ENCODE assay signal across 8 mouse cellular contexts in the genomic region with DNA sequence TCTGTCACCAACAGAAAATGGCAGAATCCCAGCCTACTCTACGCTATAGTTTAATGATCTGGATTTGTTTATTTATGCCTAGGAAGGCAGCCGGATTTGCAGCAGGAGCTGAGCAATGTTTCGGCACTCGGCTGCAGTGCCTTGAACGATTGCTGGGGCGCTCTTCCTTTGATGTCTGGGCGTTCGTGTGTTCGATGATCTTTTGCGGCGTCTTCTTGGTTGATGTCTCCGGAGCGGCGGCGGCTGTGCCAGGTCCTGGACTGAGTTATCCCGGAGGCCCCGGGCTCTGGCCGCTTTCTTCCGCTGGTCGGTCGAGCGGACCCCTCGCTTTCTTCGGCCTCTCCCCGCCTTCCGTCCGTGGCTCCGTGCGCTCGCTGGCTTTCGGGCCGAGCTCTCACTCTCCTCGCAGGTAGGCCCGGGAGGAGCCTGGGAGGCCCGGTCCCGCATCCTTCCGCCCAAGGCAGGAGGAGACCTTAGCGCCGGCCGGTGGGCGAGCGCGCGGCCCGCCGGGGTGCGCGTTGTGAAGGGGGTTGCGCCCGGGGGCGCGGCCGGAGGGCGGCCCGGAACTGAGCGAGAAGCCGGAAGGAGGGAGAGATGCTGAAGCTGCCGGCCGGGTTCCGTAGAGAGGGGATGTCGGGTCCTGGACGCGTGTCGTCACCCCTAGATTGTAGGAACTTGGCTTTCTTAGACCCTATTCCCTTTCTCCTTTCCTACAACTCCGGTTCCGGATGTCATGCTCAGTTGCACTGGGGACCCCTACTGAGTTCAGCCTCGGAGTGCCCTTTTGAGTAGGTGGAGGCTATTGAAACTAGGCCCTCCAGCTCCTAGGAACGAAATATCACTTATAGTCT. TPM values are rescaled to one million over a fixed set of nuclear protein-coding genes. Genes with fewer than 3 reads are reported as not detected.
A peak's percentile ranks its signal among the peaks of the same experiment; 100 is the strongest.
DNase-seq lines count a peak whose midpoint lies in the region; ATAC-seq lines count a peak whose summit lies in the region.

A gene (plus strand): TSS at position 164 of the 851 bp plus-strand sequence.

- no peaks in the 10 kb centered on the region; the same call in 1 of the 2 replicates for H3K36me3 ChIP-seq in heart, embryonic 14.5 days (ENCODE audit: control insufficient read depth, insufficient read depth, low read length)
- no peaks in the 10 kb centered on the region for H3K36me3 ChIP-seq in liver, embryonic 13.5 days
- no peaks in the 10 kb centered on the region for H3K36me3 ChIP-seq in stomach, embryonic 16.5 days (ENCODE audit: control insufficient read depth, insufficient read depth, low read length)

- ATAC-seq in heart, embryonic 14.5 days (ENCODE audit: insufficient number of reproducible peaks, insufficient read depth, low FRiP score, low read depth): peak; percentile 71
- peak; percentile 87 for ATAC-seq in liver, embryonic 13.5 days (ENCODE audit: low read depth)
- ATAC-seq in stomach, embryonic 16.5 days (ENCODE audit: insufficient read depth, low FRiP score): peak; percentile 86

- WGBS in heart, embryonic 14.5 days: under 1% methylated on average over 62 of the region's 68 CpGs
- WGBS in liver, embryonic 13.5 days (ENCODE audit: insufficient replicate concordance): under 1% methylated on average over 68 of the region's 68 CpGs
- WGBS in stomach, embryonic 16.5 days: under 1% methylated on average over 68 of the region's 68 CpGs

- no peaks in the 10 kb centered on the region for H3K27me3 ChIP-seq in heart, embryonic 14.5 days (ENCODE audit: control insufficient read depth, insufficient read depth, low read length)
- no peaks in the 10 kb centered on the region for H3K27me3 ChIP-seq in liver, embryonic 13.5 days
- H3K27me3 ChIP-seq in stomach, embryonic 16.5 days (ENCODE audit: control insufficient read depth, insufficient read depth, low read length): no peaks in the 10 kb centered on the region

- H3K4me1 ChIP-seq in brown adipose tissue, adult 24 weeks (ENCODE audit: control insufficient read depth, insufficient read depth, insufficient read length, low read length): no peaks in the 10 kb centered on the region
- H3K4me1 ChIP-seq in heart, embryonic 14.5 days (ENCODE audit: control insufficient read depth in 2 of 2, insufficient read depth in 2 of 2, low read length in 2 of 2): no peaks in the 10 kb centered on the region
- H3K4me1 ChIP-seq in liver, embryonic 13.5 days (replicated peaks): peaks cover 20% of the 10 kb centered on the region
- no peaks in the 10 kb centered on the region for H3K4me1 ChIP-seq in stomach, embryonic 16.5 days (ENCODE audit: control insufficient read depth, insufficient read depth, low read length)

- peak within 1 kb of the TSS; percentile 72 for H3K4me2 ChIP-seq in heart, embryonic 14.5 days (ENCODE audit: low read length)
- H3K4me2 ChIP-seq in liver, embryonic 13.5 days: peak within 1 kb of the TSS; percentile 73
- H3K4me2 ChIP-seq in stomach, embryonic 16.5 days (ENCODE audit: low read depth, low read length): peak within 1 kb of the TSS; percentile 73

- H3K9ac ChIP-seq in heart, embryonic 14.5 days (ENCODE audit: low read length): peak within 1 kb of the TSS; percentile 94
- H3K9ac ChIP-seq in liver, embryonic 13.5 days: peak within 1 kb of the TSS; percentile 93
- H3K9ac ChIP-seq in stomach, embryonic 16.5 days (ENCODE audit: low read length): peak within 1 kb of the TSS; percentile 91

- peak within 1 kb of the TSS; percentile 63 for H3K27ac ChIP-seq in brown adipose tissue, adult 24 weeks (replicated peaks; ENCODE audit: low read depth, low read length)
- peak within 1 kb of the TSS; percentile 93 for H3K27ac ChIP-seq in heart, embryonic 14.5 days (replicated peaks in 1 of 2; ENCODE audit: control insufficient read depth in 1 of 2, insufficient read depth in 1 of 2, low read depth in 2 of 2, low read length in 2 of 2)
- H3K27ac ChIP-seq in liver, embryonic 13.5 days: peak within 1 kb of the TSS; percentile 94
- peak within 1 kb of the TSS; percentile 89 for H3K27ac ChIP-seq in stomach, embryonic 16.5 days (ENCODE audit: low read length)

- peak; percentile 94 for DNase-seq in CD4-positive, CD25-positive, alpha-beta regulatory T cell, adult 2 months (ENCODE audit: low read depth, low spot score)
- DNase-seq in fibroblast of lung, adult 2 months (ENCODE audit: low read depth): peak; percentile 94
- DNase-seq in kidney, postnatal 14 days: peak; percentile 93
- DNase-seq in liver, embryonic 13.5 days: peak; percentile 77
- DNase-seq in neural tube, embryonic 10.5 days (ENCODE audit: extremely low spot score, low spot score): peak; percentile 87

- peak within 1 kb of the TSS; percentile 92 for H3K4me3 ChIP-seq in brown adipose tissue, adult 24 weeks (ENCODE audit: insufficient read depth, low read depth, low read length)
- peak within 1 kb of the TSS; percentile 94 to 99 for H3K4me3 ChIP-seq in heart, embryonic 14.5 days (ENCODE audit: control insufficient read depth in 1 of 2, insufficient read depth in 1 of 2, low read depth in 1 of 2, low read length in 2 of 2)
- peak within 1 kb of the TSS; percentile 91 for H3K4me3 ChIP-seq in liver, embryonic 13.5 days (replicated peaks)
- H3K4me3 ChIP-seq in stomach, embryonic 16.5 days (replicated peaks; ENCODE audit: low read length): peak within 1 kb of the TSS; percentile 78

- no peaks in the 10 kb centered on the region for H3K9me3 ChIP-seq in heart, embryonic 14.5 days (ENCODE audit: control insufficient read depth, low read length)
- H3K9me3 ChIP-seq in liver, embryonic 13.5 days (replicated peaks): no peaks in the 10 kb centered on the region
- no peaks in the 10 kb centered on the region for H3K9me3 ChIP-seq in stomach, embryonic 16.5 days (replicated peaks; ENCODE audit: control insufficient read depth, low read length)

RNA-seq across cellular contexts. Expression of the gene that starts here (rescaled TPM):
- 6.9 and 8.1 TPM in 2 replicates for polyA plus RNA-seq in brown adipose tissue, adult 24 weeks (2012; ENCODE audit: insufficient read depth, insufficient read length, missing spikeins)
- 10.5 and 11.6 TPM in 2 replicates for polyA plus RNA-seq in heart, embryonic 14.5 days (2014; fragmentation: Nextera tagmentation; extraction: Ambion mirVana)
- 4.6 and 5.8 TPM in 2 replicates for polyA plus RNA-seq in liver, embryonic 13.5 days (2015; fragmentation: Nextera tagmentation; extraction: Ambion mirVana)
- polyA plus RNA-seq in stomach, embryonic 16.5 days (2015; fragmentation: Nextera tagmentation; extraction: Ambion mirVana): 15.0 and 15.8 TPM in 2 replicates

Comparison
In these comparisons a context has a peak if more than half of its experiments do, and no peak if none do; other contexts are left out.
1. Peak in every context shown above with its lines: DNase-seq, ATAC-seq, H3K4me3 ChIP-seq and H3K27ac ChIP-seq.